Mouse (Mus musculus) WW6 (cell line): ENCODE results near the gene Lrrc8b.

ENCODE experiments used
- DNase-seq: peaks from one replicate; pipeline ENCODE4 v3.0.0-alpha.2; 2013; ENCODE audit warnings: low read depth, low spot score

Gene Lrrc8b

GRCm38 (mm10) chr5:105415198-105415791, at the start of gene Lrrc8b:
TSS of gene Lrrc8b (plus strand) at chr5:105415775.
- DNase-seq = peak; percentile 31

- no peak for DNase-seq
Observed at GRCm38 (mm10) chr5:105381482-105381881, 34.1 kb upstream of the Lrrc8b start.

- DNase-seq = no peak
Observed at GRCm38 (mm10) chr5:105390346-105390745, 25.2 kb upstream of the Lrrc8b start.

GRCm38 (mm10) chr5:105393731-105394130, 21.8 kb upstream of the Lrrc8b start:
- no peak for DNase-seq

GRCm38 (mm10) chr5:105395188-105395587, 20.4 kb upstream of the Lrrc8b start:
- DNase-seq = no peak

- DNase-seq = no peak
Observed at GRCm38 (mm10) chr5:105398966-105399365, 16.6 kb upstream of the Lrrc8b start.

- no peak for DNase-seq
Observed at GRCm38 (mm10) chr5:105399631-105400423, 15.7 kb upstream of the Lrrc8b start.

GRCm38 (mm10) chr5:105400424-105401375, 14.9 kb upstream of the Lrrc8b start:
- DNase-seq = no peak

GRCm38 (mm10) chr5:105401536-105401935, 14.0 kb upstream of the Lrrc8b start:
- DNase-seq = no peak

GRCm38 (mm10) chr5:105404961-105405360, 10.6 kb upstream of the Lrrc8b start:
- DNase-seq = no peak

GRCm38 (mm10) chr5:105407661-105408060, 7.9 kb upstream of the Lrrc8b start:
- no peak for DNase-seq

GRCm38 (mm10) chr5:105409092-105409491, 6.5 kb upstream of the Lrrc8b start:
- DNase-seq = no peak

GRCm38 (mm10) chr5:105410521-105411293, 4.9 kb upstream of the Lrrc8b start:
- no peak for DNase-seq

- no peak for DNase-seq
Observed at GRCm38 (mm10) chr5:105411294-105411570, 4.3 kb upstream of the Lrrc8b start.

- no peak for DNase-seq
Observed at GRCm38 (mm10) chr5:105411768-105412167, 3.8 kb upstream of the Lrrc8b start.

- DNase-seq = no peak
Observed at GRCm38 (mm10) chr5:105412634-105413033, 2.9 kb upstream of the Lrrc8b start.

GRCm38 (mm10) chr5:105414341-105415120, 1.0 kb upstream of the Lrrc8b start:
- no peak for DNase-seq

GRCm38 (mm10) chr5:105415951-105416675, 538 bp downstream of the Lrrc8b start:
- no peak for DNase-seq

- no peak for DNase-seq
Observed at GRCm38 (mm10) chr5:105417217-105417616, 1.6 kb downstream of the Lrrc8b start.

GRCm38 (mm10) chr5:105418364-105418763, 2.8 kb downstream of the Lrrc8b start:
- DNase-seq = no peak
